Mouse (Mus musculus) T-helper 17 cell (primary cell): ENCODE measurements around the gene Gm15023.
"Not testable (repeated sequence)": the region's sequence is repeated elsewhere in the genome, so short reads cannot be mapped to it uniquely, and the experiment has no call there.

ENCODE experiments used
- in situ Hi-C, 2 experiments: fragments of 300-600 bp; cut with MboI, MseI; formaldehyde crosslinking; loops; 1 replicate in 1 of 2; 2 replicates in 1 of 2; pipeline ENCODE4 v1.15.1; 2025; ENCODE audit warnings: high pct_unique_total_duplicates in 2 of 2

Gene Gm15023

GRCm38 (mm10) chrX:135177532-135177931 lies at the start of gene Gm15023:
Gene Gm15023 (minus strand): TSS chrX:135177632.
- in situ Hi-C loops = not testable (repeated sequence)

GRCm38 (mm10) chrX:135210436-135211221 lies 33.2 kb upstream of the Gm15023 start, which contains the start of gene Tceal6:
Gene Tceal6 (minus strand): TSS chrX:135210687.
- in situ Hi-C loops = no loop called here

- in situ Hi-C loops = loop anchor here in 1 of 2 experiments (10.0 kb wide), 1 partner anchor 1965 kb away; no protein-coding TSS in a partner anchor
Measured at GRCm38 (mm10) chrX:135209773-135210435, 32.5 kb upstream of the Gm15023 start.

- in situ Hi-C loops = loop anchor here (5.0 to 10.0 kb wide), 2 partner anchors 83 to 295 kb away; no protein-coding TSS in a partner anchor
Measured at GRCm38 (mm10) chrX:135189924-135190323, 12.5 kb upstream of the Gm15023 start.

DNA sequence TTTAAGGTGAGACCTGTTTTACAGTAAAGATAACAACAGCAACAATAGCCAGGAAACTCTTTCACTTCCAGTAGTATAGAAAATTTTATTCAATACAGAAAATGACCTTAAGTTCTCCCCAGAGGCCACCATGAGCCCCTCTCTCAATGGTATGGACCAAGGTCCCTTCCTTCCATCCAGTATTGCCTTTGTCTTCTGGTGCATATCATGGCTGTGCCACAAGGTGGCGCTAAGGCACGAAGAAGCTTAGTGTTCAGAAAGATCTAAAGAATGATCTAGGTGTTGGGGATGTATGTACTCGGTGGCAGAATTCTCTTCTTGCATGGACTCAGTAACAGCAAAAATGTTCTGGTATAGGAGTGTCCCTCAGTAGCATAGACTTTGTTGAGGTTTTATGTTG lies 11.2 kb upstream of the Gm15023 start:
- in situ Hi-C loops = loop anchor here (5.0 kb wide), 1 partner anchor 81 kb away; no protein-coding TSS in a partner anchor
